Mouse (Mus musculus) midbrain, postnatal 0 days (tissue): ENCODE data around the gene Eif2ak3. TPM values are rescaled to one million over a fixed set of nuclear protein-coding genes. Genes with fewer than 3 reads are reported as not detected.

ENCODE experiments used
- ATAC-seq: fragments of 200-750 bp; cut with Nextera tagmentation; 2 replicates; pipeline ENCODE4 v1.8.0; 2017; ENCODE audit warnings: moderate number of reproducible peaks, mild to moderate bottlenecking, moderate TSS enrichment, moderate library complexity; ENCODE audit not compliant: low FRiP score
- DNase-seq: peaks from one replicate; pipeline ENCODE4 v3.0.0-alpha.2; 2015; ENCODE audit warnings: low spot score
- H3K27ac ChIP-seq: fragments of 300-500 bp; sonication (generic); 2 replicates; pipeline ENCODE4 v1.5.1; 2014; ENCODE audit warnings: low read depth, mild to moderate bottlenecking, low read length, mixed read lengths
- H3K27me3 ChIP-seq: fragments of 300-500 bp; sonication (generic); 2 replicates; pipeline ENCODE4 v1.6.1; 2014; ENCODE audit warnings: low read length, control low read depth, mixed read lengths; ENCODE audit not compliant: insufficient read depth
- H3K36me3 ChIP-seq: fragments of 300-500 bp; sonication (generic); 2 replicates; pipeline ENCODE4 v1.6.1; 2014; ENCODE audit warnings: low read length, control low read depth, mixed read lengths; ENCODE audit not compliant: insufficient read depth
- H3K4me1 ChIP-seq: fragments of 300-500 bp; sonication (generic); 2 replicates; pipeline ENCODE4 v1.6.1; 2014; ENCODE audit warnings: mild to moderate bottlenecking, control low read depth, antibody characterized with exemption, low read length, mixed read lengths; ENCODE audit not compliant: insufficient read depth
- H3K4me2 ChIP-seq: fragments of 300-500 bp; sonication (generic); 2 replicates; pipeline ENCODE4 v1.6.1; 2014; ENCODE audit warnings: low read depth, mild to moderate bottlenecking, low read length, mixed read lengths; ENCODE audit not compliant: poor library complexity, severe bottlenecking
- H3K4me3 ChIP-seq: fragments of 300-500 bp; sonication (generic); 2 replicates; pipeline ENCODE4 v1.5.1; 2014; ENCODE audit warnings: low read depth, mild to moderate bottlenecking, low read length, moderate library complexity
- H3K9ac ChIP-seq: fragments of 300-500 bp; sonication (generic); replicated peaks from 2 replicates; pipeline ENCODE4 v1.6.1; 2014; ENCODE audit warnings: mild to moderate bottlenecking, low read length, moderate library complexity, mixed read lengths; ENCODE audit not compliant: poor library complexity, severe bottlenecking
- H3K9me3 ChIP-seq: fragments of 300-500 bp; sonication (generic); 2 replicates; pipeline ENCODE4 v1.6.1; 2016; ENCODE audit warnings: low read length, control low read depth
- CTCF ChIP-seq: IDR thresholded peaks from 2 replicates; pipeline ENCODE4 v1.5.1; 2016; ENCODE audit warnings: antibody characterized with exemption, mild to moderate bottlenecking
- WGBS: fragments of 180-500 bp; shearing (Covaris S2); extraction: QIAGEN DNeasy Blood & Tissue Kit; methylation state at CpG from one replicate; pipeline ENCODE4 v1.1.7; 2014; 5-methylcytosine and 5-hydroxymethylcytosine counted together
- polyA plus RNA-seq: library from polyadenylated mRNA; unstranded; fragments of >200 nt; fragmentation: Nextera tagmentation; extraction: Ambion mirVana; gene quantifications from 2 replicates; pipeline ENCODE4 v1.2.1, GENCODE M21; 2015
- total RNA-seq: library from RNA; depleted of rRNA; stranded (reverse); fragments of >200 nt; gene quantifications from 2 replicates; pipeline ENCODE4 v1.2.3, GENCODE M21; 2014

Gene Eif2ak3
- total and polyA plus RNA-seq, 2 experiments from 2014 or later: 7.7 to 19.3 TPM

- H3K4me3 ChIP-seq: no peak overlapping the region; the same call in 1 of the 2 replicates
- no peaks in the 10 kb centered on the region for H3K36me3 ChIP-seq
- H3K4me1 ChIP-seq: no peaks in the 10 kb centered on the region
- TF ChIP-seq CTCF: peak; percentile 92
- H3K9me3 ChIP-seq: no peaks in the 10 kb centered on the region
- no peaks in the 10 kb centered on the region for H3K27me3 ChIP-seq
- H3K9ac ChIP-seq: no peak overlapping the region
- no peak overlapping the region for H3K27ac ChIP-seq
- 8% methylated on average over 13 of the region's 13 CpGs for WGBS
- DNase-seq: peak; percentile 92
- peak; percentile 69 for ATAC-seq
- H3K4me2 ChIP-seq: peak overlapping the region; percentile 42
These were observed 38.3 kb upstream of the Eif2ak3 start for GRCm38 (mm10) chr6:70805820-70806513.

- Histone ChIP-seq H3K36me3 (no peaks in the 10 kb centered on the region), H3K4me3 (no peak overlapping the region), H3K4me1 (no peaks in the 10 kb centered on the region), H3K4me2 (no peak overlapping the region), H3K9ac (no peak overlapping the region), H3K27ac (no peak overlapping the region), H3K9me3 (no peaks in the 10 kb centered on the region), H3K27me3 (no peaks in the 10 kb centered on the region)
- DNase-seq (no peak), ATAC-seq (no peak)
- TF ChIP-seq CTCF: no peak
- 32% methylated on average over 1 of the region's 1 CpGs for WGBS
These were observed 37.8 kb upstream of the Eif2ak3 start for GRCm38 (mm10) chr6:70806514-70806912.

- Histone ChIP-seq H3K9ac (no peak overlapping the region), H3K4me1 (no peaks in the 10 kb centered on the region), H3K4me2 (no peak overlapping the region), H3K36me3 (no peaks in the 10 kb centered on the region), H3K27ac (no peak overlapping the region), H3K27me3 (no peaks in the 10 kb centered on the region), H3K9me3 (no peaks in the 10 kb centered on the region), H3K4me3 (no peak overlapping the region)
- DNase-seq (no peak), ATAC-seq (no peak)
- no peak for TF ChIP-seq CTCF
- 65% methylated on average over 1 of the region's 1 CpGs for WGBS
These were observed 33.8 kb upstream of the Eif2ak3 start for GRCm38 (mm10) chr6:70810524-70810923.

- no peak overlapping the region for H3K27ac ChIP-seq
- no peak overlapping the region for H3K9ac ChIP-seq
- no peaks in the 10 kb centered on the region for H3K36me3 ChIP-seq
- no peaks in the 10 kb centered on the region for H3K4me1 ChIP-seq
- 14% methylated on average over 6 of the region's 6 CpGs for WGBS
- ATAC-seq (no peak), DNase-seq (peak; percentile 76)
- H3K27me3 ChIP-seq: no peaks in the 10 kb centered on the region
- peak; percentile 94 for TF ChIP-seq CTCF
- no peak overlapping the region for H3K4me2 ChIP-seq
- H3K4me3 ChIP-seq: no peak overlapping the region
- no peaks in the 10 kb centered on the region for H3K9me3 ChIP-seq
These were observed 32.5 kb upstream of the Eif2ak3 start for GRCm38 (mm10) chr6:70811557-70812525.

GRCm38 (mm10) chr6:70812526-70812895, 31.8 kb upstream of the Eif2ak3 start:
- H3K9me3 ChIP-seq: no peaks in the 10 kb centered on the region
- no peak overlapping the region for H3K9ac ChIP-seq
- 35% methylated on average over 4 of the region's 4 CpGs for WGBS
- no peak overlapping the region for H3K4me3 ChIP-seq
- H3K4me1 ChIP-seq: no peaks in the 10 kb centered on the region
- H3K27ac ChIP-seq: 0 out of 2 replicates have a peak overlapping the region, but pooled peaks have one; percentile 3
- no peaks in the 10 kb centered on the region for H3K36me3 ChIP-seq
- DNase-seq: no peak
- no peaks in the 10 kb centered on the region for H3K27me3 ChIP-seq
- no peak for TF ChIP-seq CTCF
- ATAC-seq: no peak
- H3K4me2 ChIP-seq: no peak overlapping the region
